Mouse (Mus musculus) intestine, embryonic 14.5 days (tissue): ENCODE measurements at regions not wholly inside any gene's neighbourhood (a gene's known extent, or its start where the extent isn't known, plus 50 kb on each side); places are given as distances from the start of the nearest gene placed in this dataset.

Experiments used
- ATAC-seq: fragments of 200-750 bp; cut with Nextera tagmentation; replicated peaks from 2 replicates; pipeline ENCODE4 v1.8.0; 2017; ENCODE audit warnings: low read depth, moderate number of reproducible peaks, moderate TSS enrichment, moderate library complexity; ENCODE audit not compliant: low FRiP score, low TSS enrichment
- DNase-seq: peaks from one replicate; pipeline ENCODE4 v3.0.0-alpha.2; 2018; ENCODE audit warnings: low spot score
- H3K27ac ChIP-seq: fragments of 300-500 bp; sonication (generic); 2 replicates; pipeline ENCODE4 v1.5.1; 2014; ENCODE audit warnings: low read depth, mild to moderate bottlenecking, control low read depth
- H3K27me3 ChIP-seq: fragments of 300-500 bp; sonication (generic); replicated peaks from 2 replicates; pipeline ENCODE4 v1.6.1; 2014; ENCODE audit warnings: low read length, control low read depth; ENCODE audit not compliant: control insufficient read depth, insufficient read depth
- H3K36me3 ChIP-seq: fragments of 300-500 bp; sonication (generic); 2 replicates; pipeline ENCODE4 v1.6.1; 2014; ENCODE audit warnings: low read length, control low read depth; ENCODE audit not compliant: control insufficient read depth, insufficient read depth
- H3K4me1 ChIP-seq: fragments of 300-500 bp; sonication (generic); replicated peaks from 2 replicates; pipeline ENCODE4 v1.6.1; 2014; ENCODE audit warnings: low read length, control low read depth, mixed read lengths; ENCODE audit not compliant: control insufficient read depth, insufficient read depth
- H3K4me2 ChIP-seq: fragments of 300-500 bp; sonication (generic); 2 replicates; pipeline ENCODE4 v1.6.1; 2014; ENCODE audit warnings: low read length
- H3K4me3 ChIP-seq: fragments of 300-500 bp; sonication (generic); 2 replicates; pipeline ENCODE4 v1.5.1; 2014; ENCODE audit warnings: low read depth, low read length, control low read depth, mixed read lengths
- H3K9ac ChIP-seq: fragments of 300-500 bp; sonication (generic); 2 replicates; pipeline ENCODE4 v1.6.1; 2014; ENCODE audit warnings: mild to moderate bottlenecking, low read length
- H3K9me3 ChIP-seq: fragments of 300-500 bp; sonication (generic); 2 replicates; pipeline ENCODE4 v1.6.1; 2016; ENCODE audit warnings: low read length, control low read depth; ENCODE audit not compliant: control insufficient read depth
- WGBS: fragments of 180-500 bp; shearing (Covaris S2); extraction: QIAGEN DNeasy Blood & Tissue Kit; methylation state at CpG from one replicate; pipeline ENCODE4 v1.1.7; 2014; 5-methylcytosine and 5-hydroxymethylcytosine counted together

- H3K27me3 ChIP-seq: no peaks in the 10 kb centered on the region
- no peaks in the 10 kb centered on the region for H3K4me1 ChIP-seq
- no peak for DNase-seq
- no peak for ATAC-seq
- no peak overlapping the region for H3K27ac ChIP-seq
- no peaks in the 10 kb centered on the region for H3K36me3 ChIP-seq
- H3K4me3 ChIP-seq: no peak overlapping the region
- H3K9ac ChIP-seq: no peak overlapping the region
- H3K9me3 ChIP-seq: no peaks in the 10 kb centered on the region
- H3K4me2 ChIP-seq: no peak overlapping the region
Measured at GRCm38 (mm10) chr2:117668137-117668536, 325.3 kb upstream of the Rasgrp1 start.

GRCm38 (mm10) chr2:117674877-117675276 lies 332.1 kb upstream of the Rasgrp1 start:
- no peak for ATAC-seq
- no peak for DNase-seq
- Histone ChIP-seq H3K27ac (no peak overlapping the region), H3K4me1 (no peaks in the 10 kb centered on the region), H3K36me3 (no peaks in the 10 kb centered on the region), H3K9me3 (no peaks in the 10 kb centered on the region), H3K27me3 (no peaks in the 10 kb centered on the region), H3K4me2 (no peak overlapping the region), H3K4me3 (no peak overlapping the region), H3K9ac (no peak overlapping the region)
- 77% methylated on average over 1 of the region's 1 CpGs for WGBS

GRCm38 (mm10) chr2:117678650-117679049 lies 335.8 kb upstream of the Rasgrp1 start:
- no peaks in the 10 kb centered on the region for H3K27me3 ChIP-seq
- no peaks in the 10 kb centered on the region for H3K9me3 ChIP-seq
- ATAC-seq (no peak), DNase-seq (no peak)
- H3K27ac ChIP-seq: no peak overlapping the region
- H3K4me3 ChIP-seq: no peak overlapping the region
- 35% methylated on average over 4 of the region's 4 CpGs for WGBS
- no peaks in the 10 kb centered on the region for H3K4me1 ChIP-seq
- H3K36me3 ChIP-seq: no peaks in the 10 kb centered on the region
- no peak overlapping the region for H3K9ac ChIP-seq
- no peak overlapping the region for H3K4me2 ChIP-seq

DNA sequence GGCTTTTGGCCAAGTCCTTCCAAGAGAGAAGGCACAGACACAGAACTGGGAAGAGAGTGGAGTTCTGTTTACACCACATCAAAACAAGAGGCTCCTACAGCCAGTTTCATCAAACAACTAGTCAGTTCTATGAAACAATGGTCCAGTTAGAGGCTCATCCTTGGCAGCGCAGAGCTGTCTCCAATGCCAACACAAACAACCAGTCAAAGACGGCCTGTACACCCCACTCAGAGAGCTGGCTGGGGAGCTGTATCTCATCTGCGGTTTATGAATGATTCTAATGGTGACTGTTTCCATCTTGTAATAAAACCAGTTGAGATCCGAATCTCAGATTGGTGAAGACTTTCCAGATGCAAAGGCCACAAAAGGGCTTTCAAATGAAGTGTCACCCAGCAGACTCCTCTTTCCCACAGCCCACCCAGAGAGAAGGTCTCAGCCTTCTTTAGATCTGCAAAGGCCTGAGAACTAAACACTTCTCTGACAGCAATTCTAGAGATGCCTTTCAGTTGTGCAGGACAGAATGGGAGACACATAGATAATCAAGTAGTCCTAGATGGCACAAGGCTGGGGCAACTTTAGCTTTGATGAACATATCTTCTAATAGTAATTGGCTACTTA lies 343.1 kb upstream of the Rasgrp1 start:
- DNase-seq: no peak
- Histone ChIP-seq H3K27ac (no peak overlapping the region), H3K4me3 (no peak overlapping the region), H3K9me3 (no peaks in the 10 kb centered on the region), H3K9ac (no peak overlapping the region), H3K27me3 (no peaks in the 10 kb centered on the region), H3K4me1 (no peaks in the 10 kb centered on the region), H3K36me3 (no peaks in the 10 kb centered on the region), H3K4me2 (no peak overlapping the region)
- WGBS: 50% methylated on average over 4 of the region's 4 CpGs
- no peak for ATAC-seq

DNA sequence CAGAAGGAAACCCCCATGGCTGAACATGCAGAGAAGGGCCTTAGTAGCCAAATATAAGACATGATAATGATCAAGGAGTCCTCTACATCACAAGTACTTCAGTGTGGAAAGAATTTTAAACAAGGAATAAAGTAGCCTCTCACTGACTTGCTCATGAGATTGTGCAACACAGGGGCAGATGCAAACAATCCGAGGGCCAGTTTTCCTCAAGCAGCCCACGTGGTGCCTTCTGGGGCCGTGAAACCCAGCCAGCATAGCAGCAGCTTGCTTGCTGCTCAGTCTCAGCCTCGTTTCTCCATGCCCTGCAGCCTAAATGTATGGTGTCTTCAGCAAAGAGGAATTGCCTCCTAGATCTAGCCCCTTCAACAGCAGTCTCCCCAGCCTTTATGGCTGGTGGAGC lies 350.7 kb upstream of the Rasgrp1 start:
- H3K9me3 ChIP-seq: no peaks in the 10 kb centered on the region
- H3K9ac ChIP-seq: no peak overlapping the region
- no peak overlapping the region for H3K27ac ChIP-seq
- ATAC-seq: no peak
- no peaks in the 10 kb centered on the region for H3K36me3 ChIP-seq
- no peaks in the 10 kb centered on the region for H3K4me1 ChIP-seq
- H3K4me2 ChIP-seq: no peak overlapping the region
- H3K4me3 ChIP-seq: no peak overlapping the region
- no peaks in the 10 kb centered on the region for H3K27me3 ChIP-seq
- 54% methylated on average over 4 of the region's 4 CpGs for WGBS
- DNase-seq: no peak

GRCm38 (mm10) chr2:117710173-117710813 lies 367.5 kb upstream of the Rasgrp1 start:
- Histone ChIP-seq H3K27ac (no peak overlapping the region), H3K4me1 (no peaks in the 10 kb centered on the region), H3K36me3 (no peaks in the 10 kb centered on the region), H3K9me3 (no peaks in the 10 kb centered on the region), H3K4me3 (no peak overlapping the region), H3K9ac (no peak overlapping the region), H3K27me3 (no peaks in the 10 kb centered on the region), H3K4me2 (no peak overlapping the region)
- no peak for DNase-seq
- no peak for ATAC-seq
- 76% methylated on average over 7 of the region's 7 CpGs for WGBS

DNA sequence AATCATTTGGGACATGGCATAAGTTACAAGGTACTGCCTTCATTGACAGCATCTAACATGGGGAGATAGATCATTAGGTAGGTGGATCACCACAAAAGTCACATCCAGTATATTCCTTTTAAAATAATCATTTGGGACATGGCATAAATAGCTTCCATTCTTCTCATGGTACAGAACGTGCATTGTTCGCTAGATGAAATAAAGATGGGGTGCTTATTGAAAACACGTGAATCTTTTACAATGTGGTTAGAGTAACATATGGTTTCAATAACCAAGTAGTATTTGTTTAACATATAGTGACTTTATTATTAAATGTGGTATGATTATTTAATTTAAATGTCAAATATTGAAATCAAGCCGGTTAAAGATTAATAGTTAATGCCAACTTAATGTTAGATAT lies 381.3 kb upstream of the Rasgrp1 start:
- ATAC-seq (no peak), DNase-seq (no peak)
- no peaks in the 10 kb centered on the region for H3K9me3 ChIP-seq
- H3K9ac ChIP-seq: no peak overlapping the region
- H3K27me3 ChIP-seq: no peaks in the 10 kb centered on the region
- H3K4me3 ChIP-seq: no peak overlapping the region
- WGBS: 52% methylated on average over 4 of the region's 4 CpGs
- no peaks in the 10 kb centered on the region for H3K36me3 ChIP-seq
- no peaks in the 10 kb centered on the region for H3K4me1 ChIP-seq
- no peak overlapping the region for H3K4me2 ChIP-seq
- H3K27ac ChIP-seq: no peak overlapping the region

DNA sequence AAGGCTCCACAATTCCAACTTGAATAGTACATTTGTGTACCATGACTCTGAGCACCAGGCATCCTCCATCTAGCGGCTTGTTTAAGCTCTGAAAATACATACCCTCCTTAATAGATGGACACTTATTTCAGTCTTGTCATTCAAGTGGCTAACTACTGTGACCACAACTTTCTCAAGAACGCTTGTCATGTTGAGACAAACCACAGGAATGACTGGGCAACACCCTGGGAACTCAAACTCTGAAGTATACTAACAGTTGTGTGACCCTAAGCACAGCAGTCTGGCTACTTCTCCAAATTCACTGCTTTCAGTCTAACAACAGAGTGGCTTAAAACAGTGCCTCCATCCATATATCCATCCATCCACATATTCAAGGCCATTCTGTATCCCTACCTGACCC lies 380.4 kb upstream of the Thbs1 start:
- H3K9ac ChIP-seq: no peak overlapping the region
- ATAC-seq: no peak

DNA sequence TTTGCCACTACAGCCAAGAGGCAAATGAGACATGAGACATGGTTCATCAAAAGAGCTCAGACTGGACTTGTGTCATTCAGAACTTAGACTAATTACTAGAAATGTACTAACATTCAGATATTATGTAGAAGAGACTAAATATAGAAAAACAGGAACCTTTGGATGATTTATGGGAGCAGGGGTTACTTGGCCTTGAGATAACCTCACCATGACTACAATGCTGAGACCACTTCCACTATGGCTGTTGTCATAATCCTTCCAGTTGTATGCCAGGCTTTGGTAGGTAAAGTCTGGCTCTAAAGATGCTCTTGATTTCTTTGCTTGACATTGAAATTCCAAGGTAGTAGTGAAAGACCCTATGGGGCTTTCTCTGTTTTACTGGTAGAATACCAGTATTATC lies 369.3 kb upstream of the Thbs1 start:
- H3K9ac ChIP-seq: no peak overlapping the region
- no peak for ATAC-seq
- H3K9me3 ChIP-seq: 0 out of 2 replicates have a peak, but pooled peaks cover 5% of the 10 kb centered on the region
- H3K27me3 ChIP-seq: no peaks in the 10 kb centered on the region
- H3K27ac ChIP-seq: no peak overlapping the region
- H3K4me2 ChIP-seq: no peak overlapping the region
- no peak for DNase-seq
- H3K4me1 ChIP-seq: 0 out of 2 replicates have a peak, but pooled peaks cover 3% of the 10 kb centered on the region
- no peaks in the 10 kb centered on the region for H3K36me3 ChIP-seq
- no peak overlapping the region for H3K4me3 ChIP-seq

More for the DNA sequence above, 380.4 kb upstream of the Thbs1 start:
- no peak for DNase-seq
- H3K27ac ChIP-seq: no peak overlapping the region
- no peak overlapping the region for H3K4me3 ChIP-seq
- H3K9me3 ChIP-seq: no peaks in the 10 kb centered on the region
- no peak overlapping the region for H3K4me2 ChIP-seq
- WGBS: 79% methylated on average over 2 of the region's 2 CpGs
- no peaks in the 10 kb centered on the region for H3K4me1 ChIP-seq
- no peaks in the 10 kb centered on the region for H3K36me3 ChIP-seq
- H3K27me3 ChIP-seq: no peaks in the 10 kb centered on the region
